Mouse (Mus musculus): ENCODE data around the gene Glyat. TPM values are rescaled to one million over a fixed set of nuclear protein-coding genes. Genes with fewer than 3 reads are reported as not detected.
A peak's percentile ranks its signal among the peaks of the same experiment; 100 is the strongest.

Glyat gene
- polyA plus RNA-seq (2016; fragmentation: Nextera tagmentation; extraction: Ambion mirVana) = not detected in 2 replicates

DNA sequence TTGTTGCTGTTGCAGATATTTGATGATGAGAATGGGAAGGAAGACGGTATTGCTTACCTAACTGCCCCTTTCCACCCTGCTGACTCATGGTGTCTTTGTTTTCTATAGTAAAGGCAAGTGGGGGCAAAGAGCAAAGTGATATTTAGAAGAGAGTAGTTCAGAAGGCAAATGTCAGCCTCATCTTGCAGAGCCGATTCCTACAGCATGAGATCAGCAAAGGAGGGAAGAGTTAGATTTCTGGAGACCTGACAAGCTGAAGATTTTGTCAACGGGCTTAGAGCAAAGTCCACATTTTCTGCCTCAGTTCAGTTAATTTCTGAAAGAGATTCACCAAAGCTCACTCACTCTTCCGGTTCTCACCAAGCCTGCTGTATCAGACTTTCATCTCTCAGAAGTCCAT, at the start of gene Glyat:
Glyat (plus strand) TSS at position 133 of the 400 bp plus-strand sequence.
- H3K4me2 ChIP-seq = no peak within 1 kb of the TSS
- no peaks in the 10 kb centered on the region for H3K27me3 ChIP-seq (replicated peaks)
- 63% methylated on average over 4 of the region's 4 CpGs for WGBS
- no peaks in the 10 kb centered on the region for H3K36me3 ChIP-seq
- no peak within 1 kb of the TSS for H3K9ac ChIP-seq
- H3K4me1 ChIP-seq (replicated peaks) = no peaks in the 10 kb centered on the region
- H3K9me3 ChIP-seq (replicated peaks) = no peaks in the 10 kb centered on the region
- ATAC-seq (ENCODE audit: insufficient number of reproducible peaks, low FRiP score) = no peak
- no peak within 1 kb of the TSS for H3K27ac ChIP-seq (ENCODE audit: poor library complexity, severe bottlenecking)
- H3K4me3 ChIP-seq = no peak within 1 kb of the TSS

GRCm38 (mm10) chr19:12585310-12585709, 47.8 kb upstream of the Glyat start:
- H3K9ac ChIP-seq = no peak overlapping the region
- 59% methylated on average over 4 of the region's 4 CpGs for WGBS
- ATAC-seq (ENCODE audit: insufficient number of reproducible peaks, low FRiP score) = no peak
- no peaks in the 10 kb centered on the region for H3K4me1 ChIP-seq (replicated peaks)
- peaks cover 16% of the 10 kb centered on the region; the same call in 1 of the 2 replicates for H3K36me3 ChIP-seq
- H3K4me2 ChIP-seq = no peak overlapping the region
- H3K4me3 ChIP-seq = no peak overlapping the region
- H3K27ac ChIP-seq (ENCODE audit: poor library complexity, severe bottlenecking) = no peak overlapping the region
- H3K9me3 ChIP-seq (replicated peaks) = no peaks in the 10 kb centered on the region
- H3K27me3 ChIP-seq (replicated peaks) = no peaks in the 10 kb centered on the region

DNA sequence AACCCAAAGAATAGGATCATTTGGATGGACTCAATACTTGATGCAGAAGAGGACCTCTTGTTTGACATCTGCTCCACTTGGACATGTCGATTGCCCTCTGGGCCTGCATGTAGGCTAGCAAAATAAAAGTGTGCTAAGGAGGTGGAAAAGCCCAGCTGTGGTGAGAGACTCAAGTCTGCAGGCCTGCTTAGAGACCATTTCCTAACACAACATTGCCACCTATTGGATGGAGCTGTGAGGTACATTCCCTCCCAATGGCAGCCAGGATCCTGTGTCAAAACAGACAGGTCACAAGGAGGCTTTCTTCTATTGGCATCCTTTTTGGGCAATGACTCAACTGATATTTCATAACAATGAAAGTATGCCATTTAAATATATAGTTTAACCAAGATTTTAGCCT, 41.2 kb upstream of the Glyat start:
- 0 out of 2 replicates have a peak, but pooled peaks have one; percentile 56 for ATAC-seq (ENCODE audit: insufficient number of reproducible peaks, low FRiP score)
- peaks cover 9% of the 10 kb centered on the region; the same call in 1 of the 2 replicates for H3K36me3 ChIP-seq
- H3K9me3 ChIP-seq (replicated peaks) = no peaks in the 10 kb centered on the region
- H3K4me2 ChIP-seq = no peak overlapping the region
- H3K27ac ChIP-seq (ENCODE audit: poor library complexity, severe bottlenecking) = no peak overlapping the region
- H3K4me3 ChIP-seq = no peak overlapping the region
- no peaks in the 10 kb centered on the region for H3K27me3 ChIP-seq (replicated peaks)
- WGBS = 5% methylated on average over 1 of the region's 1 CpGs
- peaks cover 7% of the 10 kb centered on the region for H3K4me1 ChIP-seq (replicated peaks)
- H3K9ac ChIP-seq = no peak overlapping the region

- 60% methylated on average over 2 of the region's 2 CpGs for WGBS
These were observed 38.0 kb upstream of the Glyat start for GRCm38 (mm10) chr19:12595135-12595529.

GRCm38 (mm10) chr19:12595530-12596289, 37.4 kb upstream of the Glyat start:
- Histone ChIP-seq H3K4me1 (replicated peaks) (peaks cover 7% of the 10 kb centered on the region), H3K27ac (ENCODE audit: poor library complexity, severe bottlenecking) (peak overlapping the region; percentile 57; the same call in 1 of the 2 replicates), H3K36me3 (no peaks in the 10 kb centered on the region), H3K9ac (peak overlapping the region; percentile 79), H3K4me3 (peak overlapping the region; percentile 78), H3K4me2 (peak overlapping the region; percentile 100), H3K27me3 (replicated peaks) (no peaks in the 10 kb centered on the region; the same call in 1 of the 2 replicates), H3K9me3 (replicated peaks) (no peaks in the 10 kb centered on the region)
- WGBS = 0% methylated on average over 49 of the region's 49 CpGs
- ATAC-seq (ENCODE audit: insufficient number of reproducible peaks, low FRiP score) = peak; percentile 82

More at GRCm38 (mm10) chr19:12595135-12595529, 38.0 kb upstream of the Glyat start:
- Histone ChIP-seq H3K4me1 (replicated peaks) (peaks cover 7% of the 10 kb centered on the region), H3K4me2 (peak overlapping the region; percentile 100), H3K4me3 (peak overlapping the region; percentile 78), H3K9ac (no peak overlapping the region), H3K27ac (ENCODE audit: poor library complexity, severe bottlenecking) (no peak overlapping the region), H3K36me3 (no peaks in the 10 kb centered on the region), H3K9me3 (replicated peaks) (no peaks in the 10 kb centered on the region), H3K27me3 (replicated peaks) (no peaks in the 10 kb centered on the region; the same call in 1 of the 2 replicates)
- ATAC-seq (ENCODE audit: insufficient number of reproducible peaks, low FRiP score) = no peak

DNA sequence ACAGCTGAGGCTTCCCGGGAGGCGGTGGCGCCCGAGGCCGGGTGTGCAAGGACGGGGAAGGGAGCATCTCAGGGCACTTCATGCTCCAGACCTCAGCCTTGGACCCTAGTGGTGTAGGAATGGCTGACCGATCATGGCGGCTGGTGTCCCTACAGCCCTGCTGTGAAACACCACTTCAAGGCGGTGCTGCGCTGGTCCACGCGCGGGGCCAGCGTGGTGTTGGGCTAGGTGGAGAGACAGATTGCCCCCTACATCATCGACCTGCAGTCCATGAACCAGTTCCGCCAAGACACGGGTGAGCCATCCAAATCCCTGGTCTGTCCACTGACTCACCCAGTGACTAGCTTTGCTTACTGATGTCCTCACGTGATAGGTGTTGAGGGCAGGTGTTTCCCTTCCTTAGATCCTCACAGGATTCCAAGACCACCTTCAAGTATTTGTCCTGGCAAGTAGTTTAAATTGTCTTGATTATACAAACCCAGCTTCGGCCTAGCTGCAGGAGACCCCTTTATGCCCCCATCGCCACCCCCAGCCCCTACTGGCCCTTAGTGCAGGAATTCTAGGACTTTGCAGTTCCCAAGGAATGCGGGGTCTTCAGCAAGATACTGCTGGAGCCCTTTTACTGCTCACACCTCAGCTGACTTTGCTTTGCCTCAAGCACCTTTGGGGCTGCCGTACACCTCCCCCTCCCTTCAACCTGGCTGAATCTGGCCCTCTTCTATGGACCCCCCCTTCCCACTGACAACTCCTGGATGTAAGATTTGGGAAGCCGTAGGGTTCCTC, 36.6 kb upstream of the Glyat start:
- 19% methylated on average over 22 of the region's 23 CpGs for WGBS
- ATAC-seq (ENCODE audit: insufficient number of reproducible peaks, low FRiP score) = peak; percentile 54
- H3K27ac ChIP-seq (ENCODE audit: poor library complexity, severe bottlenecking) = no peak overlapping the region

DNA sequence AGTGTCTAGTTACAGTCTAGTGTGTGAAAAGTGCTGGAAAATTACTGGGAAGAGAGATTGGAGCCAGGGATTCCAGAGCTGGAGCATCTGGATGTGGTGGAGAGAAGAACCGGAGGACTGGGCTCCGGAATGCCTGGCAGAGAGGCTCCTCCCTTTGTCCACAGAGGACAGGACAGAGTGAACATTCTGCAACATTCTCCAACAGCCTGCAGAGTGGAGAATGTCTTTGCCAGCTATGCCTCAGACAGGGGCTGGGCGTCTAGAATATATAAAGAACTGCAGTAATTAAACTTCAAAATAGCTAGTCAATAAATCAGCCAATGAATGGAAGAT, 36.1 kb upstream of the Glyat start:
- 56% methylated on average over 3 of the region's 3 CpGs for WGBS
- Histone ChIP-seq H3K9ac (no peak overlapping the region), H3K4me2 (peak overlapping the region; percentile 100), H3K36me3 (no peaks in the 10 kb centered on the region), H3K4me3 (no peak overlapping the region), H3K27ac (ENCODE audit: poor library complexity, severe bottlenecking) (no peak overlapping the region), H3K9me3 (replicated peaks) (no peaks in the 10 kb centered on the region), H3K4me1 (replicated peaks) (peaks cover 7% of the 10 kb centered on the region), H3K27me3 (replicated peaks) (no peaks in the 10 kb centered on the region; the same call in 1 of the 2 replicates)
- ATAC-seq (ENCODE audit: insufficient number of reproducible peaks, low FRiP score) = no peak

More for the DNA sequence above, 36.6 kb upstream of the Glyat start:
- peak overlapping the region; percentile 79 for H3K9ac ChIP-seq
- H3K36me3 ChIP-seq = no peaks in the 10 kb centered on the region
- H3K9me3 ChIP-seq (replicated peaks) = no peaks in the 10 kb centered on the region
- H3K4me1 ChIP-seq (replicated peaks) = peaks cover 7% of the 10 kb centered on the region
- peak overlapping the region; percentile 78 for H3K4me3 ChIP-seq
- H3K4me2 ChIP-seq = peak overlapping the region; percentile 100
- no peaks in the 10 kb centered on the region; the same call in 1 of the 2 replicates for H3K27me3 ChIP-seq (replicated peaks)

- no peaks in the 10 kb centered on the region for H3K36me3 ChIP-seq
- no peaks in the 10 kb centered on the region; the same call in 1 of the 2 replicates for H3K27me3 ChIP-seq (replicated peaks)
- 69% methylated on average over 3 of the region's 3 CpGs for WGBS
- H3K4me3 ChIP-seq = no peak overlapping the region
- ATAC-seq (ENCODE audit: insufficient number of reproducible peaks, low FRiP score) = no peak
- no peaks in the 10 kb centered on the region for H3K9me3 ChIP-seq (replicated peaks)
- peaks cover 7% of the 10 kb centered on the region for H3K4me1 ChIP-seq (replicated peaks)
- H3K27ac ChIP-seq (ENCODE audit: poor library complexity, severe bottlenecking) = no peak overlapping the region
- H3K9ac ChIP-seq = no peak overlapping the region
- no peak overlapping the region for H3K4me2 ChIP-seq
These were observed 34.4 kb upstream of the Glyat start for GRCm38 (mm10) chr19:12598674-12599073.

- Histone ChIP-seq H3K4me3 (no peak within 1 kb of the TSS), H3K27ac (ENCODE audit: poor library complexity, severe bottlenecking) (no peak within 1 kb of the TSS), H3K9me3 (replicated peaks) (no peaks in the 10 kb centered on the region), H3K4me1 (replicated peaks) (peaks cover 7% of the 10 kb centered on the region), H3K27me3 (replicated peaks) (no peaks in the 10 kb centered on the region; the same call in 1 of the 2 replicates), H3K4me2 (no peak within 1 kb of the TSS), H3K36me3 (no peaks in the 10 kb centered on the region), H3K9ac (no peak within 1 kb of the TSS)
- no peak for ATAC-seq (ENCODE audit: insufficient number of reproducible peaks, low FRiP score)
- 52% methylated on average over 1 of the region's 1 CpGs for WGBS
These were observed 33.4 kb upstream of the Glyat start, which contains the start of gene Gm4952 for GRCm38 (mm10) chr19:12599674-12600073. Gm4952 (plus strand) TSS chr19:12599974.

DNA sequence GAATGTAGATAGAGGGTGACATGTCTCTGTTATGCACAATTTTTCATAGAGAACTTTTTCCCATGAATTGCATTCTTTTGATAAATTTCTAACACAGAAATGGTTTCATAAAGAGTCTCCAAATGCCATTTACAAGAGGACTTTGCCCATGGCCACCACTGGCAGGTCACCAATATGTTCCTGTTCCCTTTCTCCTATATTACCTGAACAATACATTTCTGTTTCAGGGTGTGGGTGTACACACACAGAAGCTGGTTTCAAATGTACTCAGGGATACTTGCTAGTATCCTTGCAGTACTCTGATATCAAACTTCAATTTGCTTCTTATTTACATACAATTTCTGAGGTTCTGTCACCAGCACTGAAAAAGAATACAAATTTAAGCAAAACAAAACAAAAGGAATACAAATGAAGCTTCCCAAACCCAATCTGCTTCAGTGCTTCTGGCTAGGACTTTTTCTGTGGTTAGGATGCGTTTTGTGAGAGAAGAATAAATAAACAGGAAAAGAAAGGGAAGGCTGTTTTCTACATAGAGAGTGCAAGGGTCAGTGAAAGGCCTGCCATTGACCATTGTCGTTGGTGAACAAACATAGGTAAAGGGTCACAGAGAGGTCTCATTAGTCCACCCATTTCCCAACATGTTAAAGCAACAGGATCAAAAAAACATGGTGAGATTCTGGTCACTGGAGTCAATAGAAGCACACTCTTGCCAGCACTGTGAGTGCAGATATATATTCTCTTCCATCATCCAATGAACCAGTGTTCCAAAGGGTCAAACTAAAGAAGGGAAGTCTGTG, 32.2 kb upstream of the Glyat start:
- H3K4me2 ChIP-seq = no peak overlapping the region
- H3K36me3 ChIP-seq = no peaks in the 10 kb centered on the region
- H3K4me3 ChIP-seq = no peak overlapping the region
- 40% methylated on average over 2 of the region's 2 CpGs for WGBS
- H3K9me3 ChIP-seq (replicated peaks) = no peaks in the 10 kb centered on the region
- H3K27ac ChIP-seq (ENCODE audit: poor library complexity, severe bottlenecking) = no peak overlapping the region
- ATAC-seq (ENCODE audit: insufficient number of reproducible peaks, low FRiP score) = no peak
- H3K9ac ChIP-seq = no peak overlapping the region
- H3K27me3 ChIP-seq (replicated peaks) = no peaks in the 10 kb centered on the region; the same call in 1 of the 2 replicates
- H3K4me1 ChIP-seq (replicated peaks) = peaks cover 7% of the 10 kb centered on the region
